ENCODE assay signal across 14 mouse cellular contexts in the genomic region with DNA sequence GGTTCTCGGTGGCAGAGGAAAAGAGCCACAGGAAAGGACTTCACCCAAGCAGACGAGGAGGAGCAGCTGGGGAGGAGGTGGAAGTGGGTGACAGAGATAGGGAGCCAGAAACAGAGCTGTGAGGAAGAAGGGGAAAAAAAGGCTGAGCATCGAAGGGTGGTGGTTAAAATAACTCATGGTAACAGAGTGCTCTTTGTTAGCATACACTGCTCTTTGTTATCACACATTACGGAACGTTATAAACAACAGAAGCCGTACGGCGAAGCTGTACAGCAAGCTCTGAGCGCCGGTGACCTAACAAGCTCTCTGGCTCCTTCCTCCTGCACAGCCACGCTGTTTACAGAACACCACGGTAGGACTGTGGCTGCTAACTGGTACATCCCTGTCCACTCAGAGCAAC.
DNase-seq lines count a peak whose midpoint lies in the region; ATAC-seq and TF ChIP-seq lines count a peak whose summit lies in the region.
"Had no signal": no experiment of that assay in that cellular context is flagged by ENCODE, and none has a peak within 500 bp of the region (broad histone marks: within the 10 kb centered on the region; RNA-seq: fewer than 3 reads in every experiment).

No protein-coding gene starts in this region.

- WGBS in heart, embryonic 11.5 days (ENCODE audit: insufficient replicate concordance) = 55% methylated on average over 12 of the region's 12 CpGs
- WGBS in midbrain, embryonic 16.5 days = 84% methylated on average over 12 of the region's 12 CpGs
- WGBS in forebrain, embryonic 15.5 days = 64% methylated on average over 12 of the region's 12 CpGs

- no peak overlapping the region for H3K9ac ChIP-seq in heart, embryonic 11.5 days (ENCODE audit: low read depth, low read length)
- H3K9ac ChIP-seq in midbrain, embryonic 16.5 days (ENCODE audit: low read depth, low read length) = no peak overlapping the region
- no peak overlapping the region for H3K9ac ChIP-seq in forebrain, embryonic 15.5 days (replicated peaks)
- H3K9ac ChIP-seq: embryonic facial prominence, embryonic 12.5 days; hindbrain, embryonic 14.5 days; kidney, embryonic 15.5 days; neural tube, embryonic 15.5 days had no signal

- H3K27ac ChIP-seq in heart, embryonic 11.5 days (ENCODE audit: low read depth, low read length) = no peak overlapping the region
- no peak overlapping the region for H3K27ac ChIP-seq in midbrain, embryonic 16.5 days (ENCODE audit: low read length)
- no peak overlapping the region for H3K27ac ChIP-seq in forebrain, embryonic 15.5 days (replicated peaks)
- H3K27ac ChIP-seq in gastrocnemius, adult 2 months = no peak overlapping the region
- H3K27ac ChIP-seq: embryonic facial prominence, embryonic 12.5 days; heart, embryonic 10.5 days; hindbrain, embryonic 14.5 days; kidney, embryonic 15.5 days; neural tube, embryonic 15.5 days had no signal

- no peaks in the 10 kb centered on the region for H3K36me3 ChIP-seq in heart, embryonic 11.5 days (ENCODE audit: control insufficient read depth, insufficient read depth, low read length)
- H3K36me3 ChIP-seq in midbrain, embryonic 16.5 days (ENCODE audit: control insufficient read depth, insufficient read depth, low read length) = no peaks in the 10 kb centered on the region
- H3K36me3 ChIP-seq in forebrain, embryonic 15.5 days = no peaks in the 10 kb centered on the region
- H3K36me3 ChIP-seq: embryonic facial prominence, embryonic 12.5 days; heart, embryonic 10.5 days; kidney, embryonic 15.5 days; neural tube, embryonic 15.5 days had no signal

- intact Hi-C loops in heart, postnatal 14 days (cut with DNase I) = no loop called here
- intact Hi-C loops in gastrocnemius, adult 2 months (cut with DNase I) = no loop called here

- no peak for TF ChIP-seq CTCF in gastrocnemius, adult 2 months (IDR thresholded peaks at IDR 0.05)

- DNase-seq in heart, postnatal 14 days = no peak
- DNase-seq in layer of hippocampus, adult 11-12 months (ENCODE audit: low spot score) = peak; percentile 68
- peak; percentile 24 to 79 for DNase-seq in left cerebral cortex, adult 8-10 months (ENCODE audit: low spot score in 2 of 2)
- DNase-seq in right cerebral cortex, postnatal 14 days = peak; percentile 12
- DNase-seq in gastrocnemius, adult 2 months = no peak
- DNase-seq: lung, postnatal 10 days had no signal

- H3K4me2 ChIP-seq in heart, embryonic 11.5 days = peak overlapping the region; percentile 7; the same call in 1 of the 2 replicates
- H3K4me2 ChIP-seq in midbrain, embryonic 16.5 days (ENCODE audit: low read length) = no peak overlapping the region
- no peak overlapping the region for H3K4me2 ChIP-seq in forebrain, embryonic 15.5 days (replicated peaks)
- H3K4me2 ChIP-seq: embryonic facial prominence, embryonic 12.5 days; hindbrain, embryonic 14.5 days; kidney, embryonic 15.5 days; neural tube, embryonic 15.5 days had no signal

- no peaks in the 10 kb centered on the region for H3K9me3 ChIP-seq in heart, embryonic 11.5 days (replicated peaks; ENCODE audit: control insufficient read depth, low read length)
- H3K9me3 ChIP-seq in midbrain, embryonic 16.5 days (replicated peaks; ENCODE audit: control insufficient read depth, low read length, poor library complexity, severe bottlenecking) = no peaks in the 10 kb centered on the region
- no peaks in the 10 kb centered on the region for H3K9me3 ChIP-seq in forebrain, embryonic 15.5 days
- H3K9me3 ChIP-seq: embryonic facial prominence, embryonic 12.5 days; heart, embryonic 10.5 days; kidney, embryonic 15.5 days; neural tube, embryonic 15.5 days had no signal

- H3K4me1 ChIP-seq in heart, embryonic 11.5 days (ENCODE audit: control insufficient read depth, insufficient read depth, low read length) = no peaks in the 10 kb centered on the region
- no peaks in the 10 kb centered on the region; the same call in 1 of the 2 replicates for H3K4me1 ChIP-seq in midbrain, embryonic 16.5 days (ENCODE audit: control insufficient read depth, insufficient read depth, low read length)
- peaks cover 3% of the 10 kb centered on the region; the same call in 1 of the 2 replicates for H3K4me1 ChIP-seq in forebrain, embryonic 15.5 days
- H3K4me1 ChIP-seq: embryonic facial prominence, embryonic 12.5 days; kidney, embryonic 15.5 days; neural tube, embryonic 15.5 days had no signal

- no peaks in the 10 kb centered on the region for H3K27me3 ChIP-seq in heart, embryonic 11.5 days (ENCODE audit: control insufficient read depth, insufficient read depth, low read length)
- no peaks in the 10 kb centered on the region for H3K27me3 ChIP-seq in midbrain, embryonic 16.5 days (ENCODE audit: control insufficient read depth, insufficient read depth, low read depth, low read length)
- H3K27me3 ChIP-seq in forebrain, embryonic 15.5 days = no peaks in the 10 kb centered on the region
- H3K27me3 ChIP-seq: embryonic facial prominence, embryonic 12.5 days; kidney, embryonic 15.5 days; neural tube, embryonic 15.5 days had no signal

- no peak overlapping the region for H3K4me3 ChIP-seq in heart, embryonic 11.5 days (ENCODE audit: low read depth, low read length)
- no peak overlapping the region for H3K4me3 ChIP-seq in midbrain, embryonic 16.5 days (ENCODE audit: low read depth, low read length)
- no peak overlapping the region for H3K4me3 ChIP-seq in forebrain, embryonic 15.5 days
- H3K4me3 ChIP-seq in gastrocnemius, adult 2 months = no peak overlapping the region
- H3K4me3 ChIP-seq: embryonic facial prominence, embryonic 12.5 days; heart, embryonic 10.5 days; kidney, embryonic 15.5 days; neural tube, embryonic 15.5 days had no signal

- no peak for ATAC-seq in heart, embryonic 11.5 days (replicated peaks; ENCODE audit: insufficient number of reproducible peaks, low FRiP score, low TSS enrichment)
- ATAC-seq in midbrain, embryonic 16.5 days = no peak
- no peak for ATAC-seq in forebrain, embryonic 15.5 days (replicated peaks)

Comparison
In these comparisons a context has a peak if more than half of its experiments do, and no peak if none do; other contexts are left out.
1. DNase-seq: peak in layer of hippocampus, adult 11-12 months (single experiment), left cerebral cortex, adult 8-10 months (2 of 2) and right cerebral cortex, postnatal 14 days (single experiment); none in heart, postnatal 14 days (0 of 2) and gastrocnemius, adult 2 months (single experiment).